In the genomic region with DNA sequence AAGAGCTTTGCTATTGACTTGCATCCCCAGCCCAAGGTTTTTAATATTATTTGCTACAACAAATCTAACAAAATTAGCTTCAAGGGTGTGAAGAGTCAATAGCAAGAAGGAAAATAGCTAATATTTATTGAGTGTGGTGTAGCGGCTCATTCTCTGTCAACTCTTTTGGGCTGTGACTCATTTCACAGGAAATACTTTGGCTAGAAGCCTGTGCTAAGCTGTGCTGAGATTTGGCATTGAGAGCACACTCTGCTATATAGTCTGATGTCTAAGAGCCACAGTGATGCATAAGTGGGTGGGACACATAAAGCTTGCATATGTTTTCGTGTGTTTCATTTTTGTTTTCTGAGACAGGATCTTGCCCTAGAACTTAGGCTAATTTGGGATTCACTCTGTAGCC, we compare ENCODE assay signal across 17 mouse cellular contexts.
DNase-seq lines count a peak whose midpoint lies in the region; ATAC-seq lines count a peak whose summit lies in the region.
"Had no signal": no experiment of that assay in that cellular context is flagged by ENCODE, and none has a peak within 500 bp of the region (broad histone marks: within the 10 kb centered on the region; RNA-seq: fewer than 3 reads in every experiment).

No protein-coding gene starts in this region.

- ATAC-seq in megakaryocyte, adult 5-6 weeks (ENCODE audit: poor library complexity, severe bottlenecking): no peak
- ATAC-seq: forebrain, embryonic 15.5 days; intestine, embryonic 15.5 days; liver, postnatal 0 days had no signal

- peak; percentile 22 for DNase-seq in adrenal gland, adult 2 months
- no peak for DNase-seq in adrenal gland, adult 8-10 months
- peak; percentile 20 for DNase-seq in layer of hippocampus, adult 9-10 months (ENCODE audit: low spot score)
- DNase-seq in layer of hippocampus, postnatal 10 days (ENCODE audit: low spot score in 2 of 2): no peak
- DNase-seq in right cerebral cortex, adult 18-20 months: peak; percentile 41
- DNase-seq in right cerebral cortex, postnatal 4 days: no peak
- DNase-seq in urinary bladder, postnatal 14 days (ENCODE audit: low spot score): no peak
- DNase-seq: cerebellum, postnatal 14 days; embryo, embryonic 11 days; gastrocnemius, adult 2 months; heart, postnatal 14 days; liver; liver, postnatal 0 days; thymus, postnatal 14 days had no signal

Comparison
In these comparisons a context has a peak if more than half of its experiments do, and no peak if none do; other contexts are left out.
1. DNase-seq: peak in adrenal gland, adult 2 months (single experiment), layer of hippocampus, adult 9-10 months (single experiment) and right cerebral cortex, adult 18-20 months (single experiment); none in adrenal gland, adult 8-10 months (single experiment), layer of hippocampus, postnatal 10 days (0 of 2), right cerebral cortex, postnatal 4 days (single experiment) and urinary bladder, postnatal 14 days (single experiment).